Mouse (Mus musculus) embryo, embryonic 10.5 days (tissue): Measurements from ENCODE around the gene Rpp25.

ENCODE experiments used
- DNase-seq: peaks from one replicate; pipeline ENCODE4 v3.0.0-alpha.2; 2015; ENCODE audit warnings: low spot score

Gene Rpp25

DNA sequence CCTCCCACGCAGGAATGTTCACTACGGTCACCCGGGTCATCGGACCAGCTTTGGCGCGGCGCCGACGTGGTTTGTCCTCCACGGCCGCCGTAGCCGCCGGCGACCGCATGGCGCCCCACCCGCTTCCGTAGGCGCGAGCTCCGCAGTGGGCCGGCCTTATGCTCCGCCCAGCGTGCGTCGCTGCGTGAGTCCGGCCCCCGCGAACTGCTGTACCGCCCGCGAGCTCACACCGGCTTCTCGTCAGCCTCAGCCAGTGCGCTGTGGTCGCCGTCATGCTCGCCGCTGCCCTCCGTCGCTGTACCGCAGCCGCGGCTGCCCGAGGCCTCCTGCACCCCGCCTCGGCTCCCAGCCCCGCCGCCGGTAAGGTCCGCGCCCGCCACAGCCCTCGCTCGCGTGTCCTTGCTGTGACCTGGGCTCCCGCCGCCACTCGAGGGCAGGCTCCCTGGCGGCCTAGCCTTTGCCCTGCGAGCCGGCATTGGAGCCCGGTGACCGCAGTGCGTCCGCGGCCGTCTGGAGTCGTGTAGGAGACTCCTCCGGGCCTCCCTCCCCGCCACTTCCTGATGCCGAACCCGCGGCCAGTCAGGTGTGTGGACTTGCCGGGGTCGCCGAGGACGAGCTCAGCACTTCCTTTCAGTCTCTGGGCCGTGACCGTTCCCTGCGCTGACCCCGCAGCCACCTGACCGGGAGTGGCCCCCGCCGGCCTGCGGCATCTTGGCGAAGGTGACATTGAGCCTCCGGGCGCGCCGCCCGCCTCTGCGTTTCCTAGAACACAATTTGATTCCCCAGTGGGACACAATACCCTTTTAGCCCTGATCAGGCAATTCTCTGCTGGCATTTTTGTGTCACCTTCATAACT, 17.5 kb downstream of the Rpp25 start, which contains the start of gene Cox5a:
Cox5a (plus strand) TSS at position 219 of the 856 bp plus-strand sequence.
- peak; percentile 93 for DNase-seq

DNA sequence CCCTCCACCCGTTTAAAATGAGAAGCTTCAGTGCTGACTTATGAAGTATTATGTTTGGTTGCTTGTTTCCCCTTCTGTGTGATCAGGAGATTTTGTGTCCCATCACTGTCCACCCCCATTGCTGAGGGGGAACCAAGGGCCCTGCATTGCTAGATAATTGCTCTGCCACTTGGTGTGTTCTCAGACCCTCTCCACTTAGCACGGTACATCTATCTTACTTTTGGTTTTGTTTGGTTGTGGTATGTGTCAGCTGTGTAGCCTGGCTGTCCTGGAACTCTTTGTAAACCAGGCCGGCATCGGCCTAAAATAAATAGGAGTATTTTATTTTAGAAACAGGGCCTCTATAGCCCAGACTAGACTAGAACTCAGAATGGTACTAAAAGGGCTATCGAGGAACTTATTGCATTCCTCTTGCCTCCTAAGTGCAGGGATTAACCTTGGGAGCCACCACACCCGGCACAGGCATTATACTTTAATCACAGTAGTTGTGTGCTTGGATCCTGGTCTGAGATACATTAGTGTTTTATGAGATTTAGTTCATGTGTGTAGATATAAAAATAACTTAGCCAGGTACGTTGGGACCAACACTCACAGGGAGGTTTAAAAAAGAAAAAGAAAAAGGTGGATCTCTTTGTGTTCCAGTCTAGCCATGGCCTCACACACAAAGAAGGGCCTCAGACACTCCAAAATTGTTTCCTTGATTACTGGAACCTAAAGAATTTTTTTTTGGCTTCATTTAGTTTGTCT, 18.5 kb downstream of the Rpp25 start:
- no peak for DNase-seq

DNA sequence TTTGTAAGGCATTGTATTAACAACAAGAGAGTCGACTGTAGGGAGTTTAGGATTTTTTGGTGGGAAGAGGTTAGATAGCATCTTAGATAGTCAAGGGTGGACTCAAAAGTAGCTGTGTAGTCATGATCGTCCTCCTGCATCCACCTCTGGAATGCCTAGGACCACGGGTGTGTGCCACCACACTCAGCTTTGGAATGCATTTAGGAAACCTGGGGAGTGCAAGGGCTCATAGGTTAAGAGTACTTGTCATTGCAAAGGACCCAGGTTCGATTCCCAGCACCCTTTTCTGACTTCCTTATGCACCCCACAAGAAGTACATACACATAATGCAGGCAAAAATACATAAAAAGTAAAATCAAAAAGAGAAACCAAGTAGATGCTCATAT, 19.0 kb downstream of the Rpp25 start:
- DNase-seq, result no peak

DNA sequence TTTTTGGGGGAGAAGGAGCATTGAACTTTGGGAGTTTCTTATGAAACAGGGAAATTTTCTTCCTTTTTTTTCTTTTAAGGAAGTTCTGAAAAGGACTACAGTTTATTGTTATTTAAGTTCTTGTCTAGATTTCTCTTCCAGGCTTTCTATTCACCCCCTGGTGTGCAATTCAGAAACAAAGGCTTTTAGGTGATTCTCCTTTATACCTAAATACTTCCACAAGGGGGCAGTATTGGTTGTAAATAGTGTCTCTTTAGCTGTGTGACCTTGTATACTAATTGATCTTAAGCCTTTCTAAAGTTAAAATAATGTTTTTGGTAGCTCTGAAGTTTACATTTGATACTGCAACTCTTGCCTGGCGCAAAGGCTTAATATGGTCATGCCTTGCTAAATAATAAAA, 19.9 kb downstream of the Rpp25 start:
- peak; percentile 87 for DNase-seq

DNA sequence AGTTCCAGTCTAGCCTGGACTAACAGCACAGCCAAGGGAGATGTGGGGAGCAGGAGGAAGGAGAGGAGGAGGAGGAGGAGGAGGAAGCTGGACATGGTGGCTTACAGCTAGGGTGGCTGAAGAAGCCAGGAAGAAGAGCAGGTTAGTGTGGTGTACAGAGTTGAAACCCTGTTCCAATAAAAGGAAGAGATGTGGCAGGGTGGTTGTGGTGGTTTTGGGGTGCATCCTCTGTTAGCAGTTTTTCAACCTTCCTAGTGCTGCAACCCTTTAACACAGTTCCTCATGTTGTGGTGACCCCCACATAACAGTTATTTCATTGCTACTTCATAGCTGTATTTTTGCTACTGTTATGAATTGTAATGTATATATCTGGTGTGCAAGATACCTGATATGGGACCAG, 20.6 kb downstream of the Rpp25 start:
- DNase-seq, result no peak

DNA sequence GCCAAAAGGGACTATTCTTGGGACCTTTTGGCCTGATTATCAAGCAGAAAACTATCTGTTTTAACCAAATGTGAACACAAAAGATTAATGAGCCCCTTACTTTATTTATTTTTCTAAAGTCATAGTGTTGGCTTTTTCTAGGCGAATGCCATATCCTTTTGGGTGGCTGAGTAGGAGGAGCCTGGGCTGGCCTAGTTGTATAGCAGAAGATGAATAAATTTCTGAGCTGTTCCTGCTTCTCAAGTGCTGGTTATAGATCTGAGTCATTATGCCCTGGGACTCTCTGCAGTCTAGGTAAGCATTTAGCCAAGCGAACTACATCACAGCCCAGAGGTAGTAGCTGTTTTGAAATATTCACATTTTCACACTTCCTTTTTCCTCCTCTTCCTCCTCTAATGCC, 21.7 kb downstream of the Rpp25 start:
- DNase-seq, result no peak

DNA sequence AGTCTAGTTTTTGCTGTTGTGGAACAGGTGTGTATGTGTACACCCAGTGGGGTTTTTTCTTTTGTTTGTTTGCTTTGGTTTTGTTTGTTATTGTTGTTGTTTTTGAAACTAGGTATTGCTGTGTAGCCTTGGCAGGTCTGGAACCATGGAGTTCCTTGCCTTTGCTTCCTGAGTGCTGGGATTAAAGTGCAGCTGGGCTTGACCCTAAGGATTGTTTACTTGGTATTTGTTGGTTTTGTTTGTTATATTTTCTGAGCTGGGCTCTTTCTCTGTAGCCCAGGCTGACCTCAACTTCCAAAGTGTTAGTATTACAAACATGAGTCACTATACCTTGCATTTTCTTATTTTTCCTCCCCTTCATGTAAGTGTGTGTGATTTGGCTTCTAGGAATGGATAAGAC, 22.6 kb downstream of the Rpp25 start:
- no peak for DNase-seq

DNA sequence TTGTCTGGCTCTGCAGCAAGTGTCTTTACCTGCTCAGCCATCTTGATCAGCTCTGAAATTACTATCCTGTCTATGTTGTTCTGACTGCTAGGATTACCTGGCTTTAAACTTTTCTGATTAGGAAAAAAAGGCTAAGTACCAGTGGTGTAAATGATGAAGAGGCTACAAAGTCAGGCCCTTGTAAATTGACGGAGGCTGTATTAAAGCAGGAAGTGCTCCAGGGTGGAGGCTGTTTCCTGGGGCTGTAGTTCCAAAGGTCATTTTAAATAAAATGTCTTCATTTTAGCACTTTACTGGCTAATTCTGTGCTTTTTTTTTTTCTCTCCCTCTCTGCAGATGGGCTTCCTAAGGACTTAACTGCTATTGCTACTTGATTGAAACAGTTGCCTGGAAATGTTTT, 28.1 kb downstream of the Rpp25 start:
- DNase-seq, result no peak

DNA sequence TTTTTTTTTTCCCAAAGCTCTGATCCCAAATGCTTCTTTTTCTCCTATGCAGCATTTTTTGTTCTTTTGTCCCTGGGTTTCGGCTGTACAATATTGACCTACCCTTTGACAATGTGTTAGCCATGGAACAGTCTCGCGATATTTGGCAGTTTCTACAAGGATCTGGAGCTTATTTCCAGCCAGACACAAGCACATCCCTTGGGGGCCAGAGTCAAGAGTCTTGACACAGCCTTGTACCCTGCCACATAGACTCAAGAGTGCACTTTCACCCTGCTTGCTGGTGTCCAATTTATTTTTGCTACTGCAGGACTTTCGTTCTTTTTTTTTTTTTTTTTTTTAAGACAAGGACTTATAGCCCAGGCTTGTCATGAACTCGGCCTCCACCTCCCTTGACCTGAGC, 32.5 kb downstream of the Rpp25 start:
- no peak for DNase-seq

DNA sequence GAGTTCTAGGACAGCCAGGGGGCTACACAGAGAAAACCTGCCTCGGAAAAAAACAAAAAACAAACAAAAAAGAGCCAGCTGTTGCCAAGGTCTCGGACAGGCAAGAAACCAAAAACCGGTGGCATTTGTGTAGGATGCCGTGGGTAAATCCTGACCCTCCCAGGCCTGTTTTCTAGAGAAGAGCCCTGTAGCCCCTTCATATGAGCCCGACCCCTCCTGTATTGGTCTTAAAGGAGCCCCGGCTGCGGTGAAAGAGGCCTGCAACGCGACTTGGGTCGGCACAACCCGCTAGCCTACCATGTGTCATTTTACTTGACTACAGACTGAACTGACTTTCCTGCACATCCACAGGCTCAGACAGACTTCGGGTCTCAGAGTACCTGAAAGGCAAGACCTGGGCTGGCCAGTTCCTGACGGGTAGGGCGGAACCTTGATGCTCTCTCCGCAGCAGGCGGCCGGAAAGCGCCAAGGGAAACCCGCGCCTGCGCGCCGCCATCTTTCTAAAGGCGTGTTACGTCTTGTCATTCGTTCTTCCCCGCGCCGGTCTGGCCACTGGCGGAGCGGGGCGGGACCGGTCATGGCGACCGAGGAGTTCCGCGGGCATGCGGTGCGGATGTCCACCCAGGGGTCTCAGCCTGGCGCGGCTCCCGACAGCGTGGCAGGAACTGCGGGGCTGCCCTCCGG, 33.4 kb downstream of the Rpp25 start, which contains the start of gene Fam219b:
Fam219b (plus strand) TSS at position 485 of the 684 bp plus-strand sequence.
- peak; percentile 91 for DNase-seq

DNA sequence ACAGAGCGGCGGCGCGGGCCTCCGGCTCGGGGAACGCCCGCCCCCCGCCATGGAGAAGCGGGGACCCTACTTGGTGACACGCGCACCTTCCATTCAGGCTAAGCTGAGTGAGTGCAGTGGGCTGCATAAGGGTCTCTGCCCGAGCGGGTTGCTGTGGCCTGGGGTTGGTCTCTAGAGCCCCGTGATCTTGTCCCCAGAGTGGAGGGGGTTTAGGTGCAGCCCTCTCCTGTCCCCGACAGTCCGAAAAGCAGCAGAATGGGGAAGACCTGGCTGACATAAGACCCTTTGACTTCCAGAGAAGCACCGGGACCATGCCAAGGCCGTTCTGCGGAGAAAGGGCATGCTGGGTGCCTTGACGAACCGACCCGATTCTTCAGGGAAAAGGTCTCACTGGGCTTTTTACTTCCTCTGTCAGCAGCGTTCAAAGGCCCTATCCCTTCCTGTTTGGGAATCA, 33.9 kb downstream of the Rpp25 start:
- DNase-seq, result peak; percentile 41

DNA sequence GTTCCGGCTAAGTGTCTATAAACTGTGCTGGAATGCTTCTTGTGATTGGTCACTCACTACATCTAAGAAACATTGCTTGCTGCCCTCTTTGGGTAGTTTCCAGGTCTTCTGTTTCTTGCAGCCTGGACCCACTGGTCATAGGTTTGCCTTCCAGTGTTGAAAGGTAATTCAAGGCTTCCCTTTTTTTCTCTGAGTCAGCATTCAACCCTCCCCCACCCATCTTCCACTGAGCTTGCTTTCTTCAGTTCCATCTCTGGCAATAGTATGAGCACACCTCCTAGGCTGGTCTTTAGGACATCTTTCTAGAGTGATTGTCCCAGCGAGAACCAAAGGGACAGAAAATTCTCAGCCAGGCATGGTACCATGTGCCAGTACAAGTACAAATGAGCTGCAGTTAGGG, 35.7 kb downstream of the Rpp25 start:
- no peak for DNase-seq

DNA sequence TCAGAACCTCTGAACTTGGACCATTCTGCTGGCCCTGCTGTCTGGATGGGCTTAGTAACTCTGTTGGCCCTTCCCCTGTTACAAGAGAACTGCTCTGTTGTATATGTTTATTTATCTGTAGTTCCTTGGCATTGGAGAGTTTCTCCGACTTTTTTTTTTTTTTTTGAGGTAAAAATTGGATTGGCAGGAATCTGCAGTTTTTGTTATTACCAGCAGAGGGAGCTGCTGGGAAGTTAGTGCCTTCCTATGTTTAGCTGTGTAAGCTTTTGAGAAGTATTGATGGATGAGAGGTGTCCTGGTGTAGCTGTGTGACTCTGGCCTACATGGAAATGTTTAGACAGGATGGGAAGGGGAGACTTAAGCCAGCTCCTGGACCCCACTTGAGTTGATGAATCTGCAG, 37.5 kb downstream of the Rpp25 start:
- peak; percentile 80 for DNase-seq

DNA sequence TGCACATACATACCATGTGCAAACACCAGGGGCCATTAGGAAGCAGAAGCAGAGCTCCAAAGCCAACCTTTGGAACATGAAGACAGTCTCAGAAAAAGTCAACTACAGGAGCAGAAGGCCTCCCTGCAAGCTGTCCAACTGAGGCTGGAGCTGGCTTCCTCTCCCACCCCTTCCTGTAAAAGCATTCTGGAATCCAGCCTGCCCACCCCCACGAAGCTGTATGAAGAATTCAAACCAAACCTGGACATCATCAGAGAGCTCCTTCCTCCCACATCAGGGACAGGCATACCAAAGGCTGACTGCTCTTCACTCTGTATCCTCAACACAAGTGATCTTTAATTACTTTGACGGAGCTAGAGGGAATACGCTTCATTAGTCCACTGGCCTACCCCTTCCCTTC, 40.1 kb downstream of the Rpp25 start:
- DNase-seq, result no peak

DNA sequence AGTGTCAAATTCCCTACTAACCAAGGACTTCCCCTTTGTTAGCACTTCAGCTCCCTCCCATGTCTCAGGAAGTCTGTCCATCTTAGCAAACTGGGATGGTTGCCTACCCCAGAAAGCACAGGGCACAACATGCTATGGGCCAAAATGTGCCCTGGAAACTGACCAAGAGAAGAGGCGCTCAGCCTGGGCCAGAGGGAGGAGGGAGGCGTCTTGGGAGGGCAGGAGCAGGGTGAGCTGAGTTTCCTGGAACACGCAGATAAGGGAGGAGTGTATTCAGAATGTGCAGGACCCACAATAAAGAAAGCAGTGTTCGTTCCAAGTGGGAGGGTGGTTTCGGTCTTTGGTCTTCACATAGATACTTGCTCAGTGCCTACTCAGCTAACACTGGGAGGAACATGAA, 43.5 kb downstream of the Rpp25 start:
- DNase-seq, result no peak

DNA sequence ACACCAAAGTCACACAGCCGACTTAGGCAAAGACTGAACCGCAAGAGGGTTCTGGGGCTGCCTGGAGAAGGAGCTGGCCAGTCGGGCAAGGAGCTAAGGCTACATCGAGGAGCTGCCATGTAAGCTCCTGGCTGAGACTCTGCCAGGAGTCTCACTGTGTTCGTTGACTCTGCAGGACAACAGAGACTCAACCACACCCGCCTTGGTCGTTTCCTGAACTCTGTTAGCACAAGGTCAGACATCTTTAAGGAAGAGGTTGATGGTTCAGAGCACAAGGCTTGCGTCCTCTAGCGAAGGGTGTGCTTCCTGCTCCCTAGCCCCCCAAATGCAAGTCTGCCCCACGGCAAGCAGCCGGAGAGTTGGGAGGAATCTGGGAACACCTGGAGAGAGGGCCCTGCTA, 44.0 kb downstream of the Rpp25 start:
- no peak for DNase-seq

DNA sequence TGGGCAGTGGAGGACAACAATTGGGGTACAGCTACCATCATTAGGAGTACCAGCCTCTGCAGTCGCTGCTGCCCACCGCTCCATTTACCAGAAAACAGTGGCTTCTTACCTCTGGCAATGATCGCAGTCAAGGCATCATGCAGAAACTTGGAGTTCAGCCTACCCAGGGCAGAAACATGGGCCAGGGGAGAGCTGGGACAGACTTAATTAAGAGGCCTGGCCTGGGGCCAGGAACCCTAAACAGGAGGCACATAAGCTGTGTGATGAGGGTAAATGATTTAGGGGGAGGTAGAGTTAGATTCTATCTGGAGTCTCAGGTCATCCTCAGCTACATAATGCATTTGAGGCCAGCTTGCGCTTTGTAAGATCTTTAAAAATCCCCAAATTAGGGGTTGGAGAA, 45.4 kb downstream of the Rpp25 start:
- no peak for DNase-seq

DNA sequence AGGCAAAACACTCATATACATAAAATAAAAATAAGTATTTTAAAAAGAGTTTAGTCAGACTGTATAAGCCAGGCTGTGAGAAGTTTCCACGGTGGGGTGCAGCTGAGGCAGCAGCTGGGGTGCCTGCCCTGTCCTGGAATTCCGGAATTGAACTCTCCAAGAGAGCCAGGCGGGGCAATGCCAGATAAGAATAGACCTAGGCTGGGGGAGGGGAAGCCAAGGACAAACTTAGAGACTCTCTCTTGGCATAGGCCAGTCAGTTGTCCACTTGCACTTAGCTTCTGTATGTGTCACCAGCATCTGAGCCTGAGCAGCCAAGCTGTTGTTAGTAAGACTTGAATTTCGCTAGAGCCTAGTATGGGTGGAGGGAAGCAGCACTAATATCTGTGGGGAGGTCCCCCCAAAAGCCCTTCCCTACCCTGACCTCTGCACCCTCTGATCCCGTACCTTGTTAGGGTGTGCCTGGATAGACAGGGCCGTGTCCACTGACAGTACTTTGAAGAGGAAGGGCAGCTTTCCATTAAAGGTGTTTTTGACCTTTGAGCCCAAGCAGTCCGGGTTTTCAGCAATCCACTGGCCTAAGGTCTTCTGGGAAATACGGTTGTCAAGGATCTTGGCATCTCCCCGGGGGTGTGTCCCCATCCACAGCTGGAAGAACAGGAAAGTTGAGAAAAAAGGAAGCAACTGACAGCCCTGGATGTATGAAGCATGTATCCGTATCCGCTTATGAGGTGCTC, 46.5 kb downstream of the Rpp25 start:
- no peak for DNase-seq

DNA sequence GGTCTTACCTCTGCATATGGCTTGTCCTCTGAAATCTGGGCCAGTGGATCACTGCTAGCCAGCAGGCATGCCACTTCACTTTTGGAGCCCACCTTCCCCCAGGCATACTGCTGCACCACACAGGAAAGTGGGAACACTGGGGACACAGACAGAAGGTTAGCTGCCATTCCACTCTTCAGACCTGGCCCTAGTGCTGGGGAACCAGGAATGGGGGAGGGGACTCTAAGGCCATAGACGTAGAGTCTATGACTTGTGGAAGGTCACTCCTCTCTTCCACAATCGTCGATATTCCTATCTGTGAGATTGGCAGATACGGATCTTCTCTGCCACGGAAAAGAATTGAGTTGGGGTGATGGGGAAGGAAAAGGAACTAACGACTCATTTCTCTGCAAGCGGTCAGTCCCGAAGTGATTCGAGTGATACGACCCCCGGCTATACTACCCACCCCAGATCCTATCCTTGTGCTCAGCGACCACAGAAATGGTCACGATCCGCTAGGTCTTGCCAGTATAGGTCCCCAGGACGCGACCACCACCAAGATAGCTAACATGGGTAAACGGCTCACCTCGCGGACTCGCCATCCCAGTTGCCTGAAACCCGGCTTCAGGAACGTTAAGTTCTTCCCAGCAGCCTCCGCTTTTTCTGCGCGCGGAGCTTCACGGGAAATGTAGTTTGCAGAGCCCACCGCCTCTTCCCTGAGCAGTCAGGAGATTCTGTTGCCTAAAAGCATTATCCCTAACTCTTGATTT, 48.5 kb downstream of the Rpp25 start, which contains the start of gene Mpi:
Mpi (minus strand) TSS at position 625 of the 749 bp plus-strand sequence.
- DNase-seq, result peak; percentile 91

DNA sequence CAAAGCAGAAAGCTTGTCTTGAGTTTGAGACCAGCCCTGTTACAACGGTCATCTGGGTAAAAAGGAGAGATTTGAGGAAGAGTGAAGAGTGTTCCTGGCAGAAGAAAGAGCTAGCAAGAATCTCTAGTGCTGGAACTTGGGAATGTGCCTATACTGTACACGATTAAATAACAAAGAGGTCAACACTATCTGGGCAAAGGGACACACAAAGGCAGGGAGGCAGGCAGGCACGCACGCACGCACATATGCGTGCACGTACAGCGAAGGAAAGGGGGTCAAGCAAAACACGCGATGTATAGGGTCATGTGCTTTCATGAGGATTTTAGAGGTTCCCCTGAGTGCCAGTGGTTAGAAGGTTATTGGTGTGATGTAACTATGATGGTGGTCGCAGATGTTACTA, 49.3 kb downstream of the Rpp25 start:
- DNase-seq, result no peak

DNA sequence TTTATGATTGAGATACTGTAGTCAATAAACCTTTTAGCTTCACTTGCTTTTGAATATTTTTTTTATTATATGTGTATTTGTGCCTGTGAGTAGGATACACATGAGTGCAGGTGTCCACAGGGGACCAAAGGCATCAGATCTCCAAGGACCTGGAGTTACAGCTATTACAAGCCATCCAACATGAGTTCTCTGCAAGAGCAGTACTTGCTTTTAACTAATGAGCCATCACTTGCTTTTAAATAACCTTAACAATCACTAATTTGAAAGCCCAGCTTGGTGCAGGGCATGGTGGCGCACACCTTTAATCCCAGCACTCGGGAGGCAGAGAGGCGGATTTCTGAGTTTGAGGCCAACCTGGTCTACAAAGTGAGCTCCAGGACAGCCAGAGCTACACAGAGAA, 50.9 kb downstream of the Rpp25 start:
- no peak for DNase-seq
